Mouse (Mus musculus) natural killer cell, adult 2 months (primary cell): Measurements from ENCODE around the gene Pi4ka.
A peak's percentile ranks its signal among the peaks of the same experiment; 100 is the strongest.

Experiments
- DNase-seq, 2 experiments: peaks; one replicate each; pipeline ENCODE4 v3.0.0; 2022; ENCODE audit warnings: low spot score in 2 of 2

The Pi4ka gene

DNA sequence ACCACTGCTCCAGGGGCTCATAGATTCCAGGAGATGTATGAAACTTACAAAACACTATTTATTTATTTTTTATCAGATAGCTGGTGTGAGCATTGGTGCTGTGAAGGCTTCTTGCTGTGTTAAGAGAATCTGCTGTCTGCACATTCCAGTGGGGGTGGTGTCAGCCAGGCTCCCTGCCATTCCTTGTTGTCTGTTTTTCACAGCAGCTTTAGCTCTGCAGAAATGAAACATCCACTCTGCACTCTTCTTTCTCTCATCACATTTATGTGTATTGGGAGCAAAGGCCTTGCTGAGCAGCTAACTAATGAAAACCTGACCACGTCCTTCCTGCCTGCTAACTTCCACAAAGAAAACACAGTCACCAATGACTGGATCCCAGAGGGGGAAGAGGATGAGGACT lies 70.0 kb downstream of the Pi4ka start:
- DNase-seq = no peak

DNA sequence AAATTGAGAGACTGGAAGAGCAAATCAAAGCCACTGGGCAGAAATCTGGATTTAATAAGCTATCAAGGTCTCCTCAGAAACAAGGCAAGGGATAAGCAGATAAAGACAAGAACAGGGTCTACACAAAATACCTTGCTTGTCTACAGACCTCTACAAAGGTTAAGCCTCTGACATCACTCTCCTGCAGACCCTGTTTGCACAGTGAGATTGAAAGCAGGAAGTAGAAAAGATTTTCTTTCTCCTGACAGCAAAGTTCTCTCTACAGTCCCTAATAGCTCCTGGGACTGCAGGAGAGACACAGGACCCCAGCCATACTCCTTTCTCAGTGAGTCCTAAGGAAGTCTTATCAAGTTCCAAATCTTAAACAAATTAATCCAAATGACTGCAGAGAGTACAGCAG lies 71.5 kb downstream of the Pi4ka start:
- no peak for DNase-seq

DNA sequence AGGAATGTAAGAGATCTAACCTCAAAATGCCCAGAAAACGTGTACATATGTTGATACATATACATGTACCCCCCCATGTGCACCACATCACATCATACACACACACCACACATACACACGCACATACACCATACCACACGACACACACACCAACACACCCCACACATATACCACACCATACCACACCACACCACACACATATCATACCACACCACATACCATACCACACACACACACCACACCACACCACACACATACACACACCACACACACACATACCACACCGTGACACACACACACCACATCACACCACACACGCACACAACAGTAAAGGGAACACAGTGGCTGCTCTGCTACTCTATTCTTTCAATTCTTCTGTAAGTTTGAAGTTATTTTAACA lies 74.3 kb downstream of the Pi4ka start:
- DNase-seq = no peak

DNA sequence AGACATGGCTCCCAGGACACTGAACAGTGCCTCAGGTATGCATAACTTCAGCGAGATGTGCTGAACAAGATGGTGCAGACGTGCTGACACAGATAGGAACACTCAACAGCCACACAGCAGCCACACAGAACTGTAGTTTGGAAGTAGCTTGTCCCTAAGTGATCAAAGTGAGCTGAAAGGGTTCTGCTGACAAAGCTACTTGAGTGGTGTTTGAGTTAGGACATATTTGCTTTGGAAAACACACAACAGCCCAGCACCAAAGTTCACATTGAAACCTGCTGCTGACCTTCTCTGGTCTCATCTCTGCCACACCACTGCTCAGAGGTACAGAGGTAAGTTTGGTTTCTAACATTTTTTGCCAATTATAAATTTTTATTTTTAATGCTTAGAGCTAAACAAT lies 75.0 kb downstream of the Pi4ka start, which contains the start of gene Serpind1:
Gene Serpind1, plus strand, starts transcription at position 256 of the 400 bp plus-strand sequence.
- DNase-seq = no peak

DNA sequence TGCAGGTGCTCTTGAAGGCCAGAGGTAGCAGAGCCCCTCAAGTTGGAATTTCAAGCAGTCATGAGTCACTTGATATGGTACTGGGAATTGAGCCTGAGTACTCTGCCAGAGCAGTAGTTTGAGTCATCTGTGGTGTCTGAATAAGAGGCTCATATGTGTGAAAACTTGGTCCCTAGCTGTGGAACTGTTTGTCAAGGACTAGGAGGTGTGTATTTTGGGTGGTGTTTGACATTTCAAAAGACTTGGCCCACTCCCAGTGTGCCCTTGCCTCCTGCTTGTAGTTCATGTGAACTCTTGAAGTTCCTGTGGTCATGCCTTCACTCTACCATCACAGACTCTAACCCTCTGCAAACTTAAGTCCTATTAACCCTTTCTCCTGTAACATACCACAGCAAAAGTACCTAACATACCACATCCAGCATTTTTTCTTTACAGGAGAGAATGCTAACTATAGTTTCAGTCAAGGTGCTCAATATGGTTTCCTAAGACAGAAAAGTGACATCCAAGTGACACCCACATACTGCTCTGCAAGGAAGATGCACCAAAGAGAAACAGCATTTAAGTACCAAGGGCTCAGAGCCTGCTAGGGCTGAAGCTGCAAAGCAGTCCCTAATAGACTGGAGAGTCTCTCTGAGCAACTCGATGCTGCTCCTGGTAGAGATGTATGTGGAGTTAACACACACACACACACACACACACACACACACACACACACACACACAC lies 76.1 kb downstream of the Pi4ka start:
- no peak for DNase-seq

DNA sequence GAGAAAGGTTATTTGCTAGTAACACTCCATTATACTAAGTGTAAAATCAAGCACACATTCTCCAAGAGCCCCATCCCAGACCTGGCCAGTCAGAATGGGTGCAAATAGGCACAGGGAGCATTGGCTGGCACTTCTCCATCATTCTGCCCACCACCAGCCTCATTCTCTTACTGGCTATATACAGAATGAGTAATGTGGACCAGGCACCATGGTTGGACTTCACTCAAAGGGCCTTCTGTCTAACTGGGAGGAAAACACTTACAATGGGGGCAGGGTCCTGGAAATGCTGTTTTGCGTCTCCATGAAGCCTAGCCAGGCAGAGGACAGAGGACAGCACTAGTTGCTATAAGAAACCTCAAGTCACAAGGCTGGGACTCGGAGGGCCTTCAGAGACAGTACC lies 80.0 kb downstream of the Pi4ka start:
- DNase-seq = no peak

DNA sequence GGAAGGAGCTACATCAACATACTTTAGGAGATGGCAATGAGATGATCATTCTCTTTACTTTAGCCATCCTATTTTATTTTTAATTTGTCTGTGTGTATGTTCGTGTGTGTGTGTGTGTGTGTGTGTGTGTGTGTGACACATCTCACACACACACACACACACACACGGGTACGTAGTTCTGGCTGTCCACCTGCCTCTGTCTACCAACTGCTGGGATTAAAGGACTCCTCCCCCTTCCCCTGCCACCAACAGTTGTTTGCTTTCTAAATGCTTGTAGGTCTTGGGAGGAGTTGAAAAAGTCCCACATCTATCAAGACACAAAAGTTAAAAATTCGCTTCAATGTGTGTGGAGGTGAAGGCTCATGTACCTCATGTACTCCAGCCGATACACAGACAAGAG lies 81.4 kb downstream of the Pi4ka start:
- no peak for DNase-seq

DNA sequence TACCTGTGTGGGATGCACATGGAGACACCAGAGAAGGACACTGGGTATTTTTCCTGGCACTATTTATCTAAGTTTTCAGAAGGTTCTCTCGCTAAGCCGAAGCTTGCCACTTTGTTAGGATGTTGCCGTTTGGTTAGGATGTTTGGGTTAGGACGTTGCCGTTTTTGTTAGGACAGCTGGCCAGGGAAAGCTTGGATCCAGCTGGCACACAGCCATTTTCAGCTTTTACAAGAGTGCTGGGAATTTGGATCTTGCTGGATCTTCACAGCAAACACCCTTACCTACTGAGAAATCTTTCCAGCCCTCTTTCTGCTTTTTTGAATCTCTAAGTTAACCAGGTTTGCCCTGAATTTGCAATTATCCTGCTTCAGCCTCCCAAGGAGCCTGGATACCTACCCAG lies 84.6 kb downstream of the Pi4ka start:
- DNase-seq = no peak

DNA sequence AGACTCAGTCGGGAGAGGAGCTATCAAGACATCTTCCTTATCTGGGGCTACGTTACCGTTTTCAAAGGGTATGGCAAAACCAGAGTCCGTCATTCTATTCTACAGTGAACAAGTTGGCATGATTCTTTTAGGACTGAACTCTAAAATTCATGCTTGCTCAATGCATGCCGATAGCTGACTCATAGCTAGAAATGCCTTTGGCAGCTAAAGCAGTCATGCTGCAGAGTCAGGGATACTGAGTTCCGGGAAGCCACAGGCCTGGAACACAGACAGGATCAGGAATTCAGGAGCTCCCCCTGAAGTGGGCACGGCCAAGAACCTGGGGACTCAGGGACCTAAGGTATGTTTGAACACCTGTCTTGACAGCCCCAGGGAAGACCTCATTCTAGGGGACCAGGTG lies 89.6 kb downstream of the Pi4ka start:
- no peak for DNase-seq

DNA sequence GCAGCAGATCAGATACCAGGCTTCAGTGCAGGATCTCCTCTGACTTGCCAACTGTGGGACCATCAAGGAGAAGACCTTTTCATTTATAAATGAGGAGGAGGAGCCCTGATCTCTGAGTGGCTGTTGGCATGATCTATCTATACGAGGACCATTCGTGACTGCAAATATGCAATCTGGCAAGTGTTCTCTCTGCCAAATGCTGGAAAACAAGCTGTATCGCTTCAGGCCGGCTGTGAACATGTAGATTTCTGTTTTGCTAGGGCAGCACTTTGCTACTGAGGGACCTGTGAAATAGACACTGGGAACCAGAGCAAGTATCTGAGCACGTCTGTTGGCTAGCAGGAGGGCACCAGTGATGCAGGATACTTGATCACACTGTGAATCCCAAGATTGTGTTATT lies 93.6 kb downstream of the Pi4ka start:
- DNase-seq = no peak

DNA sequence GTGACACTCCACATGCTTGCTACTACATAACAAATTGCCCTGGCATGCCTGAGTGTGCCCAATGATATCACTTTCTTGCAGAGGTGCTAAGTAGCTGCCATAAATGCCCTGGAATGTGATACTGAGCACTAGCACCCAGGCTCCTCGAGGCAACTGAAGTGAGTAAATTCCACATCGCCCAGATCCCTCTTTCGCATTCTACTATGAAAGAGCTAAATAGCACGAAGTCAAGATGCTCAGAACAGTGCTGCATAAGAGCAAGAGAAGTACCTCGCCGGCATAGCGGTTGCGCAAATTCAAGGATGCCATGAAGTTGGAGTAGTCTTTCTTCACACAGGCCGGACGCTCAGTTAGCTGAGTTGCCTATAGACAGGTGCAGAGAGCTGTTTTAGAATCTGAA lies 97.1 kb downstream of the Pi4ka start:
- no peak for DNase-seq

DNA sequence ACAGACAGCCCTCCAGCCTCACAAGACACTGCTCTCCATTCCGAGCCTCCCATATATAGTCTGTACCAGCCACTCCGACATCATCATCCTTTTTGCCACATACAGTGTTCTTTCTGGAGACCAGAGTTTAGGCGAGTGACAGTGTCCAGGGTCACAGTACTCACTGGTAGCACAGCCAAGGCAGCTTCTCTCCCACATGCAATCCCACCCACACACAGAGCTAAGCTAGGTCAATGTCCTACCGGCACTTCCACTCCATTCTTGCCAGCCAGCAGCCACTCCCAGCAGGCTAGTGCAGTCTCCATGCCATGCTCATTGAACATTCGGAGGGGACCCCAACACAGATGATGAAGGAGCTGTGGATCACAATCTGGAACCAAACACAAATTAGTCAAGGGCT lies 98.7 kb downstream of the Pi4ka start:
- DNase-seq = no peak

DNA sequence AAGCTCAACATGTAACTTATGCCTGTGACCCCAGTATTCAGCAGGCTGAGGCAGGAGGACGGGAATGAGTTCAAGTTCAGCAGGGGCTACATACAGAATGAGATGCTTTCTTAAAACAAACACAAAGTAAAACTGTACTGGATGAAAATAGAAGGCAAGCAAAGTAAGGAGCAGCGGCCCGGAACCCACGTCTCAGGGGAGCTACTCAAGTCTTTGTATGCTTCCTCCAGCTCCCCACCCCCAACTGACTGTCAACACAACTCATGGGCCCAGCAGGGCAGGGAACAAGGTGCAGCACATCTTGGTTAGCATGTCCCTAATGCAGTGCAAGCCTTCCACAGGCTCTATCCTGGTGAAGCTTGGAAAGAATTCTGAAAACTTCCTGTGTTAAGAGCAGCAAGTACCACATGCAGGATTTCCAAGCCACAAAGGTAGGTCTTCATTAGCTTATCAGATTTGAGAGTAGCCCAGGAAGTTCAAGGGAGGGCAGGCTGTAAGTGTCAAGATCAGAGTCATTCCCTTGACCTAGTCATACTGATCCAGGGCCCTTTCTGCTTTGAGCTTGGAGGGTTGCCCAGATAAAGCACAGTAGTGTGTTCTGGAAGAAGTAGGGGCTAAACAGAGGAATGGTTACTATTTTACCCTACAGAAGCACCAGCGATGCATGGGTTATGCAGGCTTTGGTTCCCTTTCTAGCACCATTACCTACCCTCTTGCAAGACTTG lies 102.4 kb downstream of the Pi4ka start:
- no peak for DNase-seq

DNA sequence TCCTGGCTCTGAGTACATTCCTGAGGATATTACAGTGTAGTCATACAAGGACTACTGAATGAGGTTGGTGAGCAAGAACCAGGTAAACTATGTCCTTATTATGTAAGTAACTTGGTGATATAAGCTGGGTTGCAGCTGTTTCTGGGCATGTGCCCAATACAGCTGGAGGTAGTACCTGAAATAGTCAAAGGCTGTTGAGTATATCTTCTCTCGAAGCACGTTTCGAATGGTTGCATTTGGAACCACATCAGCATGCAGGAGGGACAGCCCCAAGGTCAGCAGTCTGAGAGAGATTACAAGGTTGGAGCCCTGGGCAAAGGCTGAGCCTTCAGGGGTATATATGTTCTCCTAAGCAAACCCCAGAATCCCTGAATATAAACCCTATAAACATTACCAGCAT lies 105.3 kb downstream of the Pi4ka start:
- DNase-seq = no peak

DNA sequence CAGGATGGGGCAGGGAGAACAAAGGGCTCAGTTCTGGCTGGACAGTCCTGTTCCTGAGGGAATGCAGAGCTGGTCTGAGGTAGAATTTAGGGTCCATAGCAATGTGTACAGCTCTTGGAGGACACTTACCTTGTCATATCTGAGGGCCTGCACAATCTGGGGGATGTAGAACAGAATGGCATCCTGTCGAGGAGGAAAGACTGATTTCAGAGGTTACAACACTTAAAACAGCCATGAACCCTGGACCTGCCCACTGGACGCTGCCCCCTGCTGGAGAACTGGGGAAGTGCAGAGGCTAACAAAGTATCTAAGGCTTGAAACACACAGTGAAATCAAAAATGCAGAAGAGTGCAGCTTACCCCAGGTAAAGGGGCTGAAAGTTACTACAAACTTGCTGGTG lies 113.4 kb downstream of the Pi4ka start:
- peak; percentile 66 to 80 for DNase-seq

DNA sequence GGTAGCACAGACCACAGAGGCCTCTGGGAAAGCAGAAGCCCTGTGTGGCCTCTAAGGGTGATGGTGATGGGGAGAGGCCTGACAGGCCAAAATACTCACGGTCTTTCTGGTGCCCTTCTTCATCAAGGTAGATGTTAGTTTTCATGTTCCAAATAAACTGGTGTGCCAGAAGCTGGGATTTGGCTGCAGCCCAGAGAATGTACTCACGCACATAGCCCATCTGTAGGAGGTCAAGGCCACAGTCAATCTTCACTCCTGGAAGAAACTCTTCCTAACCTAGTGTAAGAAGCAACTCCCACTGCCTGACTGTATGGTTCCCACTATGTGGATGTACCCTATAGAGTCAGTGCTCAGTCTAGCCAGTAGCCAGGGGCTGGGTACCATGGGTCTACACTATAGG lies 115.1 kb downstream of the Pi4ka start:
- no peak for DNase-seq

DNA sequence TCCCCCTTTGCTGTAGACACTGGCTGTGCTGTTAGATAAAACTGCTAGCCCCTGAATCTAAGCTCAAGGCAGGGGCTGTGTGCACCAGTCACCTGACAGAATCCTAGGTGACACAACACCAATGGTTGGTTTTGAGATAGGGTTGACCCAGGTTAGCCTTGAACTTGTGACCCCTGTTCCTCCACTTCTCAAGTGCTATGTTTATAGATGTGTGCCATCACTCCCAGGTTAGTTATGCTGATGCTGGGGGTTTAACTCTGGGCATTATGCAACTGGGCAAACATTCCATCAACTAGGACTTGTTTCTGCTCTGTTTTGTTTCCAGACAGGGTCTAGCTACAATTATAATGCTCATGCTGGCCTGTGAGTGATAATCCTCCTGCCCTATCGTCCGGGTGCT lies 119.0 kb downstream of the Pi4ka start:
- no peak for DNase-seq

DNA sequence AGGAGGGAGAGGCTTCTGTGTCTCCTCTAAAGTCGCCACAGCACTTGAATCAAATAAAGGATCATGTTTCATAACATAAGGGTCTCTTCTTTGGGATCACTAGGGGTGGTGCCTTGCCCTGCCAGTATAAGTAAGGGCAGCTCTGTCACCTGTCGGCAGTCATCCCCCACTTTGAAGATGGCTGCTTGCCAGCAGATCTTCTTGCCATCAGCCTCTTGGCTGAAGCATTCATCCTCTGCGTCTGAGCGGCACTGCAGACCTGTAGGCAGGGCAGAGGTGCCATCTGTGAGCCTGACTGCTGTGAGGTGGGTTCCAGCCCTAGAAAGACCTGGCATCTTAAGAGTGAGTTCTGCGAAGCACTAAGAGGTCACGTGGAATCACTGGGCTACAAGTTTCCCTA lies 123.0 kb downstream of the Pi4ka start:
- DNase-seq = no peak

DNA sequence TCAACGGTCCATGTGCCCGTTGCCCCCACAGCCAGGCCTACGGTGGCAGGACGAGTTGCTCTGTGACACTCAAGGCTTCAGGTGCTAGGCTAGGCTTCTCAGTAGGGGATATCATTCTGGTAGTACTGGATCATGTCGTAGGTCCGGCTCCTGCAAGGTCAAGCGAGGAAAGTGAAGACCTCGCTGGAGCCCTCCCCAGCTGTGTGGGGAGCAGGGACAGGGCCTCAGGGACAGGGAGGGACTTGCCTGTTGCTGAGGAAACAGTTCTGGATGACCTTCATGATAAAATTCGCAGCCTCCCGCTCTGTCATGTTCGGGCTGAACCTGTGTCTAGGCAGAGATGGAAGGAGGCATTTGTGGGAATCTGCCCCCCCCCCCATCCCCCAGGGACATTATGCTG lies 125.6 kb downstream of the Pi4ka start:
- DNase-seq = no peak

DNA sequence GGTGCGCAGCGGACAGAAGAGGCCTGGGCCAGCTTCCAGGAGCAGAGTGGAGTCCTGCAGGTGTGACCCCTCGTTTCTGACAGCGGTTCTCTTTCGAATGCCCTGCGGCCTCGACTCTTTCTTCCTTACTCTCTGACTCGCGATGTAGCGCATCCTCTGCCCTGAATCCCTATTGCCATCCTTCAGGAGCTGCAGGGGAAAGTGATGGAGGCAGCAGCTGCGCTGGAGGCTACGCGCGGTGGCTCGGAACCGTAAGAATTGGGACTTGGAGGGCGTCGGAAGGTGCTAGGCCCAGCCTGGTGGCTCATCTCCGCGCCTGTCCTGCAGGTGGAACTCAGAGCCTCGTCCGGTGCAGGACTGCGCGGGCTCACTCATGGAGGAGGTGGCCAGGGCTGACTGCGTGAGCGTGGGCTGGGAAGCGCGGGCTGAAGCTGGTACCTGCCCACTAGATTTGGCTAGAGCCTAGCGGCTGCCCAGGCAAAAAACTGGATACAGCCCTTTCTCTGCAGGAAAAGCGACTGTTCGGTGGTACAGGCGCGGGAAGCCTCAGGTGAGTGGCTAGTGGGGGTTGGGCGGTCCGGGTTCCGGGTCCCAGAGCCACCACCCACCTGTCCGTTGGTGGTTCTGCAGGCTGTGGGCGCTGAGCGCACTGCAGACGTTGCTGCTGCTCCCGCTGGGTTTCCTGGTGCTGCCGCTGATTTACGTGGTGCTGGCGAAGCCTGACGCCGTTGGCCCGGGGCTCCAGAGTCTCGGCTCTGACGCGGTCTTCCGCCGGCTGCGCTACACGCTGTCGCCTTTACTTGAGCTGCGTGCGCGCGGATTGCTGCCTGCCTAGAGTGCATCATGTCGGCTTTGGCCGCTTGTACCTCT lies 128.5 kb downstream of the Pi4ka start:
- peak in 1 of 2 experiments; percentile 38 for DNase-seq

DNA sequence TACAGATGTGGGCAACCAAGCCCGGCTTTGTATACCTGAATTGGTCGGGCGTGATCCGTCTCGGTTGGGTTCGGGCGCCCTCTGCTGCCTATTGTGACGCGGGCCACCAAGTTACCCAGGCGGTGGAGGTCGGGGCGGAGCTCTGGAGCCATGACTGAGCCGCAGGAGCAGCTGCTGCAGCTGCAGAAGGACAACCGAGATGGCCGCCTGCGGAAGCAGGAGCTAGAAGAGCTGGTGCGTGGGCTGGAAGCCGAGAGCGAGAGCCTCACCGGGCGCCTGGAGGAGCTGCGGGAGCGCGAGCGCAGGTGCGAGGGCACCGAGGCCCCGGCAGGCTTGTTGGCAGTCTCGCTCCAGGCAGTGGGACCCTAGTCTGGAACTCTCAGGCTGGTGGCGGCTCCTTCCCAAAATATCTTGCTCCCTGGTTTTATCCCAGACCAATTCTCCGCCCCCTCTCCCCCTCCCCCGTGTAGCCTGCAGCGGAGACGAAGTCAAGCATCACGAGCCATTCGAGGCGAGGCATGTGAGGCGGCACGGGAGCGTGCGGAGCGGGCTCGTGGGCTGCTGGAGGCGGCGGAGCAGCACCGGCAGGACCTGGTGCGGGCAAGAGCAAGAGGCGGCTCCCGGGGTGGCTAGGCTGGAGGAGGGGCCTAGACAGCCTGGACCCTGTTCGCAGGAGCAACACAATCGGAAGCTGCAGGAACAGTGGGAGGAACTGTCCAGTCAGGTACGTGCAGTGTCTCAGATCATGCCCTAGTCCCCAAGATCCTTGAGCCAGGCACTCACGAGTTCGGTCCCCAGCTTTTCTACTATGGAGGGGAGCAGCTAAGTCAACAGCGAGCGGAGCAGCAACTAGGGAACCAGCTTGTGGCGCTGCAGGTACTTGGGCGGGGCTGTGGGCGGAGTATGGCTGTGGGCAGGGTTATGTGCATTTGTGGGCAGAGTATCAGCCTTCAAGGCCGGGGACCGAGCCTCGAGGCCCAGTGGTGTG lies 129.7 kb downstream of the Pi4ka start:
- DNase-seq = peak; percentile 88 to 93
